Mouse (Mus musculus) kidney, postnatal 0 days (tissue): Measurements from ENCODE around the gene Prrc2b. TPM values are rescaled to one million over a fixed set of nuclear protein-coding genes. Genes with fewer than 3 reads are reported as not detected.

Experiments used
- ATAC-seq: fragments of 200-750 bp; cut with Nextera tagmentation; replicated peaks from 2 replicates; pipeline ENCODE4 v1.8.0; 2017; ENCODE audit warnings: low read depth, moderate number of reproducible peaks, moderate TSS enrichment, moderate library complexity; ENCODE audit not compliant: low FRiP score
- DNase-seq: peaks from one replicate; pipeline ENCODE4 v3.0.0-alpha.2; 2016; ENCODE audit warnings: low spot score
- H3K27ac ChIP-seq: fragments of 300-500 bp; sonication (generic); 2 replicates; pipeline ENCODE4 v1.5.1; 2014; ENCODE audit warnings: mild to moderate bottlenecking
- H3K27me3 ChIP-seq: fragments of 300-500 bp; sonication (generic); 2 replicates; pipeline ENCODE4 v1.6.1; 2014; ENCODE audit warnings: low read length, mixed read lengths; ENCODE audit not compliant: insufficient read depth
- H3K36me3 ChIP-seq: fragments of 300-500 bp; sonication (generic); 2 replicates; pipeline ENCODE4 v1.6.1; 2014; ENCODE audit warnings: low read length, mixed read lengths; ENCODE audit not compliant: insufficient read depth
- H3K4me1 ChIP-seq: fragments of 300-500 bp; sonication (generic); replicated peaks from 2 replicates; pipeline ENCODE4 v1.6.1; 2014; ENCODE audit warnings: antibody characterized with exemption, low read length, mixed read lengths; ENCODE audit not compliant: insufficient read depth
- H3K4me2 ChIP-seq: fragments of 300-500 bp; sonication (generic); 2 replicates; pipeline ENCODE4 v1.6.1; 2014; ENCODE audit warnings: mild to moderate bottlenecking, low read length, moderate library complexity, mixed read lengths
- H3K4me3 ChIP-seq: fragments of 300-500 bp; sonication (generic); replicated peaks from 2 replicates; pipeline ENCODE4 v1.5.1; 2014; ENCODE audit warnings: low read depth, low read length
- H3K9ac ChIP-seq: fragments of 300-500 bp; sonication (generic); 2 replicates; pipeline ENCODE4 v1.6.1; 2014; ENCODE audit warnings: low read depth, low read length
- H3K9me3 ChIP-seq: fragments of 300-500 bp; sonication (generic); replicated peaks from 2 replicates; pipeline ENCODE4 v1.6.1; 2016; ENCODE audit warnings: low read length, inconsistent platforms, mixed read lengths
- CTCF ChIP-seq: IDR thresholded peaks from 2 replicates; pipeline ENCODE4 v1.5.1; 2016; ENCODE audit warnings: antibody characterized with exemption, low read depth, mild to moderate bottlenecking, moderate library complexity
- WGBS: fragments of 180-500 bp; shearing (Covaris S2); extraction: QIAGEN DNeasy Blood & Tissue Kit; methylation state at CpG from one replicate; pipeline ENCODE4 v1.1.7; 2014; 5-methylcytosine and 5-hydroxymethylcytosine counted together
- polyA plus RNA-seq: library from polyadenylated mRNA; unstranded; fragments of >200 nt; fragmentation: Nextera tagmentation; extraction: Ambion mirVana; gene quantifications from 2 replicates; pipeline ENCODE4 v1.2.1, GENCODE M21; 2015

The Prrc2b gene
- polyA plus RNA-seq, 1 experiment from 2014 or later, result 31.4 TPM

DNA sequence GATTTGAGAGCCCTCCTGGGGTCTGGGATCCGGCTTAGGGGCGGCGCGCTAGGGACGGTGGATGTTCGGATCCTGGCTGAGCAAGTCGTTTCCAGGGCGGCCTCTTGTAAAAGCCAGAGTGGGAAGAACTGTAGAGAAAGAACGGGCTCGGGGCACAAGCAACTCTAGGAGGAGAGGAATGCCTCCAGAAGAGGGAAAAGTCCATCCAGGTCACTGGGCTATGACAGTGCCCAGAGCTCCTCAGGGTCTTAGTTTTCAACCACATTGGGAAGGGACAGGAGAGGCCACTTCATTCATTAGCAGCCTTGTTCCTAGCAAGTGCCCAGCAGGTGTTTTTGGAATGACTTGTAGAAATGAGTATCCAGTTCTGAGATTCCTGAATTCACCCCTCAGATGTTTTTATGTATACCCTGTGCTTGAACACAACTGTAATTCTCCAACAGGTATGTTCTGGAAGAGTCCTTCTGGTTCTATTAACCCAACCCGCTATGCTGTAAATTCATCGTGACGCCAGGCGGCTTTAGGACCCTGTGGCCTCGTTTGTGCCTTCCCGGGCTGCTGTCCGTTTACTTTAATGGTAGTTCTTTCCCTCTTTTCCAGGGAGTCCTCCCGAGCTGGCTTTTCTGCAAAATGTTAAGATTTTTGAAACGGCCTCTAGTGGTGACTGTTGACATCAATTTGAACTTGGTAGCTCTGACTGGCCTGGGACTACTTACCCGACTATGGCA, 86.0 kb downstream of the Prrc2b start:
- DNase-seq (peak; percentile 95), ATAC-seq (peak; percentile 54)
- H3K36me3 ChIP-seq, result peaks cover 16% of the 10 kb centered on the region
- WGBS, result under 1% methylated on average over 20 of the region's 20 CpGs
- H3K27me3 ChIP-seq, result no peaks in the 10 kb centered on the region
- H3K9ac ChIP-seq, result peak overlapping the region; percentile 75
- H3K4me1 ChIP-seq, result peaks cover 10% of the 10 kb centered on the region; the same call in 1 of the 2 replicates
- peak overlapping the region; percentile 46 for H3K4me3 ChIP-seq
- peak overlapping the region; percentile 93 for H3K4me2 ChIP-seq
- no peaks in the 10 kb centered on the region for H3K9me3 ChIP-seq
- peak overlapping the region; percentile 86 for H3K27ac ChIP-seq
- peak; percentile 63 for TF ChIP-seq CTCF

DNA sequence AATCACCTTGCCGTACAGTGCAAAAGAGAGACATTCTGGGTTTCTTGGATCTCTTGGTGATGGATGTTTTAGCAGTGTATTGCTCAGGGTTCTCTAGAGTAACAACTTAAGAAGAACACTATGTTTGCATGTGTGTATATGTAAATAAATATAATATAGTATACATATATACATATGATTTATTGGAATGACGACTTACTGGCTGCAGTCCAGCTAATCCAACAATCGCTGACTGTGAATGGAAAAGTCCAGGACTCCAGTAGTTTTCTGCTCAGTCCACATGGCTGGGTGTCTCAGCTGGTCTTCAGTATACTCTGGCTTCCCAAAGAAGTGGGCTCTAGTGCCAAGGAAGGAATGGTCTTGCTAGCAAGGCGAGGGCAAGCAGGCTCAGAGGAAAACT, 86.7 kb downstream of the Prrc2b start:
- no peak for TF ChIP-seq CTCF
- ATAC-seq (no peak), DNase-seq (no peak)
- WGBS, result 23% methylated on average over 4 of the region's 4 CpGs
- Histone ChIP-seq H3K4me1 (peaks cover 10% of the 10 kb centered on the region; the same call in 1 of the 2 replicates), H3K9ac (peak overlapping the region; percentile 75), H3K9me3 (no peaks in the 10 kb centered on the region), H3K27me3 (no peaks in the 10 kb centered on the region), H3K4me3 (peak overlapping the region; percentile 46), H3K4me2 (peak overlapping the region; percentile 93), H3K27ac (peak overlapping the region; percentile 86; the same call in 1 of the 2 replicates), H3K36me3 (peaks cover 9% of the 10 kb centered on the region)

DNA sequence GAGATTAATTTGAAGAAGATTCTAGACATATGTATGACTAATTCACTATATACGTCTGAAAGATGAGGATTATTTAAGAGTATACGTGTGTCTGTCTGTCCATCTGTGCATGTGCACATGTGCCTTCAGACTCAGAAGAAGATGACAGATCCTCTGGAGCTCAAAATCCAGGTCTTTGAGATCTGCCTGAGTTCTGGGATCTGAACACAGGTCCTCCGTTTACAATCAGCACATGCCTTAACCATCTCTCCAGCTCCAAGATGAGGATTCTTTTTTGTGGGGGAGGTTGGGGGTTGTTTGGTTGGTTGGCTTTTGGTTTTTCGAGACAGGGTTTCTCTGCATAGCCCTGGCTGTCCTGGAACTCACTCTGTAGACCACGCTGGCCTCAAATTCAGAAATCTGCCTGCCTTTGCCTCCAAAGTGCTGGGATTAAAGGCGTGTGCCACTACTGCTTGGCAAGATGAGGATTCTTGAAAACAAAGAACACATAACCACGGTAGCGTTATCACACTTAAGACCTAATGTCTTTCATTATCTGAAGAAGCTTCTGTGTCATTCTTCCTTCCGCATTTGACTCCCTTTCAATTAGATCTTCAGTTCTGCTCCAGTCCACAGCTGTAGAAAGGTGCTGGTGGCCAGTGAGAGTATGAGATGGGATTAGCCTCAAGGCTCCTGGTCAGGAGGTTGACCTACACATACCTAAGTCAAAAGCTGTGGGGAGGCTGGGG, 88.0 kb downstream of the Prrc2b start:
- no peak overlapping the region for H3K4me2 ChIP-seq
- ATAC-seq, result no peak
- H3K4me3 ChIP-seq, result no peak overlapping the region
- H3K9ac ChIP-seq, result no peak overlapping the region
- 0 out of 2 replicates have a peak, but pooled peaks cover 1% of the 10 kb centered on the region for H3K36me3 ChIP-seq
- H3K9me3 ChIP-seq, result no peaks in the 10 kb centered on the region
- DNase-seq, result no peak
- 92% methylated on average over 9 of the region's 9 CpGs for WGBS
- H3K27me3 ChIP-seq, result no peaks in the 10 kb centered on the region
- no peak overlapping the region; the same call in 1 of the 2 replicates for H3K27ac ChIP-seq
- peaks cover 10% of the 10 kb centered on the region; the same call in 1 of the 2 replicates for H3K4me1 ChIP-seq
- no peak for TF ChIP-seq CTCF

DNA sequence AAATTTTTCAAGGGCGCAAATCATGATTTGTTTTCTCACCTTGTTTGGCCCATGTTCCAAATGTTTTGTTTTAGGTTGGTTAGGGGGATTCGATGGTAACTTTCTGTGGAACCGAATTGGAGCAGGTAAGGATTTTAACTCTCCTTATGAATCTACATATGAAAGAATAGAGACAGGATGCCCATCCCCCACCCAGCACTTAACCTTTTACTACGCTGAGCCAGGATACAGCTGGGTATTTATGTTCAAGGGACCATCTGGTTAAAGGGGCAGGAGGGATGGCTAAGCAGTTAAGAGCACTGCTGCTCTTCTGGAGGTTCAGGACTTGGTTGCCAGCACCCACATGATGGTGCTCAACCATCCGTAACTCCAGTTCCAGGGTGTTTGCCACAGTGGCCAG, 89.7 kb downstream of the Prrc2b start:
- Histone ChIP-seq H3K9ac (no peak overlapping the region), H3K27me3 (no peaks in the 10 kb centered on the region), H3K4me2 (no peak overlapping the region), H3K36me3 (peaks cover under 1% of the 10 kb centered on the region; the same call in 1 of the 2 replicates), H3K27ac (no peak overlapping the region), H3K9me3 (no peaks in the 10 kb centered on the region), H3K4me1 (peaks cover 5% of the 10 kb centered on the region; the same call in 1 of the 2 replicates), H3K4me3 (no peak overlapping the region)
- 81% methylated on average over 5 of the region's 5 CpGs for WGBS
- ATAC-seq, result no peak
- TF ChIP-seq CTCF, result no peak
- DNase-seq, result no peak

DNA sequence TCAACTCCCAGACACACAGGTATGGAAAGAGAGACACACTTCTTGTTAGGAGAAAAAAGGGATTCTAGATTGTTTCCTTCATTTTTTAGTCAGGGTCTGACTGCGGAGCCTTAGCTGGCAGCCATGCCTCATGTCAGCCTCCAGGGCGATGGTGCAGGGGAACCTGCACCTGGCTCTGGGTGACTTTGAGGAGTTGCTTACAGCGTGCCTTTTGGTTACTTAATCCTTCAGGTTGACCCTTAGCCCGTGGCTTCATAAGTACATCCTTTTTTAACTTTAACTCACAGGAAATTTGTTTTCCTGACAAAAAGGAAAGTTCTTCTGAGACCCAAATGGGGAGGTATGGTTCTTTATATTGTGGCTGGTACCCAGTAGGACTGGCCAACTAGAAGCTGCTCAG, 92.1 kb downstream of the Prrc2b start:
- Histone ChIP-seq H3K9me3 (no peaks in the 10 kb centered on the region), H3K36me3 (peaks cover 12% of the 10 kb centered on the region; the same call in 1 of the 2 replicates), H3K4me2 (no peak overlapping the region), H3K4me3 (no peak overlapping the region), H3K4me1 (no peaks in the 10 kb centered on the region), H3K9ac (no peak overlapping the region), H3K27ac (no peak overlapping the region), H3K27me3 (no peaks in the 10 kb centered on the region)
- TF ChIP-seq CTCF, result no peak
- DNase-seq, result no peak
- WGBS, result 78% methylated on average over 4 of the region's 4 CpGs
- no peak for ATAC-seq

DNA sequence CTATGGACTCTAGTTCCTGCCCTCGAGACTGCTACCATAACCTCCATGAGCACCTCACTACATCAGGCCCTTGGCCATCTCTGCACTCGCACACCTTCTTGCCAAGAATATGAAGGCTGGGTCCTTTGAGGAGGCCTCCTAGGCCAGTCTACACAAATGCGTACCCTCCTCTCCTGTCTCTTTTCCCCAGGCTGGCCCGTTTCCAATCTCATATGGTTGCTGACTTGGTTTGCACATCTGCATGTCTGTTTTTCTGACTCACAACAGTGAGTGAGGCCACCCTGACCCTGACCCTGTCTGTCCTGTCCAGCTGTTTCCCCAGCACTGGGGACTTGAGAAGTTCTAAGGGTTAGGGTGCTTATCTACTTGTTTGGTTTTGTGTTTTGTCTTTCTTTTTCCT, 95.9 kb downstream of the Prrc2b start:
- no peak for ATAC-seq
- TF ChIP-seq CTCF, result no peak
- no peaks in the 10 kb centered on the region for H3K9me3 ChIP-seq
- H3K9ac ChIP-seq, result no peak overlapping the region
- no peaks in the 10 kb centered on the region for H3K4me1 ChIP-seq
- H3K27ac ChIP-seq, result no peak overlapping the region
- 83% methylated on average over 4 of the region's 4 CpGs for WGBS
- H3K27me3 ChIP-seq, result no peaks in the 10 kb centered on the region
- no peak for DNase-seq
- H3K4me3 ChIP-seq, result no peak overlapping the region
- no peak overlapping the region for H3K4me2 ChIP-seq
- peaks cover 31% of the 10 kb centered on the region; the same call in 1 of the 2 replicates for H3K36me3 ChIP-seq
